10 mouse cellular contexts compared by ENCODE assay signal in genomic region chr1:132010632-132011501, GRCm38 (mm10). TPM values are rescaled to one million over a fixed set of nuclear protein-coding genes. Genes with fewer than 3 reads are reported as not detected.
DNase-seq lines count a peak whose midpoint lies in the region; ATAC-seq and TF ChIP-seq lines count a peak whose summit lies in the region.
"Had no signal": no experiment of that assay in that cellular context is flagged by ENCODE, and none has a peak within 500 bp of the region (broad histone marks: within the 10 kb centered on the region; RNA-seq: fewer than 3 reads in every experiment).

No protein-coding gene starts in this region.

- WGBS in heart, postnatal 0 days: 72% methylated on average over 17 of the region's 17 CpGs
- 84% methylated on average over 17 of the region's 17 CpGs for WGBS in heart, embryonic 11.5 days (ENCODE audit: insufficient replicate concordance)
- WGBS in liver, postnatal 0 days (ENCODE audit: insufficient replicate concordance): 47% methylated on average over 17 of the region's 17 CpGs
- 75% methylated on average over 17 of the region's 17 CpGs for WGBS in stomach, embryonic 15.5 days
- WGBS in forebrain, embryonic 16.5 days: 92% methylated on average over 17 of the region's 17 CpGs

- H3K4me3 ChIP-seq in heart, postnatal 0 days (ENCODE audit: low read depth, low read length): no peak overlapping the region
- H3K4me3 ChIP-seq in heart, embryonic 11.5 days (ENCODE audit: low read depth, low read length): no peak overlapping the region
- H3K4me3 ChIP-seq in liver, postnatal 0 days (ENCODE audit: low read depth, low read length): 0 out of 2 replicates have a peak overlapping the region, but pooled peaks have one; percentile 29
- no peak overlapping the region for H3K4me3 ChIP-seq in stomach, embryonic 15.5 days (replicated peaks)
- no peak overlapping the region for H3K4me3 ChIP-seq in forebrain, embryonic 16.5 days (replicated peaks; ENCODE audit: low read length)
- H3K4me3 ChIP-seq: hindbrain, embryonic 15.5 days had no signal

- no peaks in the 10 kb centered on the region for H3K9me3 ChIP-seq in heart, postnatal 0 days (replicated peaks; ENCODE audit: control insufficient read depth, low read length)
- H3K9me3 ChIP-seq in heart, embryonic 11.5 days (replicated peaks; ENCODE audit: control insufficient read depth, low read length): no peaks in the 10 kb centered on the region
- no peaks in the 10 kb centered on the region for H3K9me3 ChIP-seq in liver, postnatal 0 days (ENCODE audit: low read length)
- H3K9me3 ChIP-seq in stomach, embryonic 15.5 days: no peaks in the 10 kb centered on the region
- H3K9me3 ChIP-seq in forebrain, embryonic 16.5 days (ENCODE audit: control insufficient read depth, low read length): no peaks in the 10 kb centered on the region
- H3K9me3 ChIP-seq: hindbrain, embryonic 15.5 days had no signal

- no peak for DNase-seq in heart, postnatal 0 days (ENCODE audit: low spot score)
- DNase-seq in T-cell, adult 2 months (ENCODE audit: low spot score): peak; percentile 85
- DNase-seq in liver, postnatal 0 days: peak; percentile 30
- no peak for DNase-seq in embryo, embryonic 9.5 days (ENCODE audit: extremely low spot score)
- no peak for DNase-seq in embryo, embryonic 10 days (ENCODE audit: low spot score)
- DNase-seq: midbrain, embryonic 14.5 days had no signal

- H3K27ac ChIP-seq in heart, postnatal 0 days (ENCODE audit: low read depth): peak overlapping the region; percentile 21; the same call in 1 of the 2 replicates
- no peak overlapping the region for H3K27ac ChIP-seq in heart, embryonic 11.5 days (ENCODE audit: low read depth, low read length)
- peak overlapping the region; percentile 100 for H3K27ac ChIP-seq in liver, postnatal 0 days (ENCODE audit: low read depth)
- peak overlapping the region; percentile 58; the same call in 1 of the 2 replicates for H3K27ac ChIP-seq in stomach, embryonic 15.5 days
- H3K27ac ChIP-seq in forebrain, embryonic 16.5 days (ENCODE audit: low read length): no peak overlapping the region
- H3K27ac ChIP-seq: hindbrain, embryonic 15.5 days had no signal

- no peak overlapping the region for H3K9ac ChIP-seq in heart, postnatal 0 days (replicated peaks; ENCODE audit: low read depth, low read length)
- no peak overlapping the region for H3K9ac ChIP-seq in heart, embryonic 11.5 days (ENCODE audit: low read depth, low read length)
- H3K9ac ChIP-seq in liver, postnatal 0 days (replicated peaks): no peak overlapping the region; the same call in 1 of the 2 replicates
- H3K9ac ChIP-seq in stomach, embryonic 15.5 days: no peak overlapping the region
- no peak overlapping the region for H3K9ac ChIP-seq in forebrain, embryonic 16.5 days (replicated peaks; ENCODE audit: low read depth, low read length)
- H3K9ac ChIP-seq: hindbrain, embryonic 15.5 days had no signal

- peaks cover 16% of the 10 kb centered on the region for H3K4me1 ChIP-seq in heart, postnatal 0 days (ENCODE audit: control insufficient read depth, insufficient read depth)
- peaks cover 12% of the 10 kb centered on the region for H3K4me1 ChIP-seq in heart, embryonic 11.5 days (ENCODE audit: control insufficient read depth, insufficient read depth, low read length)
- peaks cover 35% of the 10 kb centered on the region for H3K4me1 ChIP-seq in liver, postnatal 0 days (ENCODE audit: insufficient read depth)
- H3K4me1 ChIP-seq in stomach, embryonic 15.5 days: peaks cover 7% of the 10 kb centered on the region; the same call in 1 of the 2 replicates
- peaks cover 21% of the 10 kb centered on the region for H3K4me1 ChIP-seq in forebrain, embryonic 16.5 days (replicated peaks; ENCODE audit: control insufficient read depth, insufficient read depth, low read length)

- ATAC-seq in heart, postnatal 0 days (ENCODE audit: insufficient read depth, low read depth): no peak
- ATAC-seq in heart, embryonic 11.5 days (replicated peaks; ENCODE audit: insufficient number of reproducible peaks, low FRiP score, low TSS enrichment): no peak
- ATAC-seq in liver, postnatal 0 days: no peak
- no peak for ATAC-seq in stomach, embryonic 15.5 days (ENCODE audit: insufficient read depth, low FRiP score, low read depth)
- no peak for ATAC-seq in forebrain, embryonic 16.5 days

- TF ChIP-seq CTCF in heart, postnatal 0 days (IDR thresholded peaks at IDR 0.05; ENCODE audit: low read depth): no peak
- TF ChIP-seq CTCF in liver, postnatal 0 days (IDR thresholded peaks at IDR 0.05; ENCODE audit: low read depth): no peak

- no peaks in the 10 kb centered on the region for H3K27me3 ChIP-seq in heart, postnatal 0 days (ENCODE audit: control insufficient read depth, insufficient read depth, low read length)
- H3K27me3 ChIP-seq in heart, embryonic 11.5 days (ENCODE audit: control insufficient read depth, insufficient read depth, low read length): no peaks in the 10 kb centered on the region
- H3K27me3 ChIP-seq in liver, postnatal 0 days (ENCODE audit: insufficient read depth, low read length): no peaks in the 10 kb centered on the region
- H3K27me3 ChIP-seq in stomach, embryonic 15.5 days (replicated peaks): no peaks in the 10 kb centered on the region
- no peaks in the 10 kb centered on the region for H3K27me3 ChIP-seq in forebrain, embryonic 16.5 days (replicated peaks; ENCODE audit: control insufficient read depth, insufficient read depth, low read length)
- H3K27me3 ChIP-seq: hindbrain, embryonic 15.5 days had no signal

- no peak for TF ChIP-seq EP300 in heart, postnatal 0 days (IDR thresholded peaks at IDR 0.05; ENCODE audit: low read depth)
- peak; percentile 15; the same call in 1 of the 2 replicates for TF ChIP-seq EP300 in liver, postnatal 0 days (IDR thresholded peaks at IDR 0.05; ENCODE audit: low read depth)

- peaks cover 17% of the 10 kb centered on the region for H3K36me3 ChIP-seq in heart, postnatal 0 days (replicated peaks; ENCODE audit: control insufficient read depth, insufficient read depth, low read length)
- 0 out of 2 replicates have a peak, but pooled peaks cover 11% of the 10 kb centered on the region for H3K36me3 ChIP-seq in heart, embryonic 11.5 days (ENCODE audit: control insufficient read depth, insufficient read depth, low read length)
- peaks cover 13% of the 10 kb centered on the region for H3K36me3 ChIP-seq in liver, postnatal 0 days (replicated peaks; ENCODE audit: insufficient read depth, low read length)
- H3K36me3 ChIP-seq in stomach, embryonic 15.5 days: 0 out of 2 replicates have a peak, but pooled peaks cover 2% of the 10 kb centered on the region
- H3K36me3 ChIP-seq in forebrain, embryonic 16.5 days (ENCODE audit: control insufficient read depth, insufficient read depth): no peaks in the 10 kb centered on the region

- H3K4me2 ChIP-seq in heart, postnatal 0 days (ENCODE audit: low read depth, low read length): peak overlapping the region; percentile 30
- no peak overlapping the region for H3K4me2 ChIP-seq in heart, embryonic 11.5 days
- peak overlapping the region; percentile 82 for H3K4me2 ChIP-seq in liver, postnatal 0 days (ENCODE audit: low read depth, low read length)
- no peak overlapping the region for H3K4me2 ChIP-seq in stomach, embryonic 15.5 days
- no peak overlapping the region for H3K4me2 ChIP-seq in forebrain, embryonic 16.5 days (ENCODE audit: low read length)
- H3K4me2 ChIP-seq: hindbrain, embryonic 15.5 days had no signal

RNA-seq across cellular contexts. Expression of gene Elk4, which starts 3.5 kb away (rescaled TPM):
- total RNA-seq in heart, postnatal 0 days (2014; rRNA removed; ENCODE audit: low replicate concordance): 32.9 and 35.3 TPM in 2 replicates
- 10.5 and 13.3 TPM in 2 replicates for polyA plus RNA-seq in heart, postnatal 0 days (2015; fragmentation: Nextera tagmentation; extraction: Ambion mirVana)
- polyA plus RNA-seq in heart, embryonic 11.5 days (2014; fragmentation: Nextera tagmentation; extraction: Ambion mirVana): 18.0 and 21.0 TPM in 2 replicates
- 10.7 and 14.6 TPM in 2 replicates for polyA plus RNA-seq in liver, postnatal 0 days (2015; fragmentation: Nextera tagmentation; extraction: Ambion mirVana)
- 20.4 and 24.4 TPM in 2 replicates for polyA plus RNA-seq in stomach, embryonic 15.5 days (2015; fragmentation: Nextera tagmentation; extraction: Ambion mirVana)
- 12.5 and 13.5 TPM in 2 replicates for polyA plus RNA-seq in forebrain, embryonic 16.5 days (2015; fragmentation: Nextera tagmentation; extraction: Ambion mirVana)

RNA-seq across cellular contexts. Expression of gene Slc45a3, which starts 48.1 kb away (rescaled TPM):
- 9.5 and 23.6 TPM in 2 replicates for total RNA-seq in heart, postnatal 0 days (2014; rRNA removed; ENCODE audit: low replicate concordance)
- polyA plus RNA-seq in heart, postnatal 0 days (2015; fragmentation: Nextera tagmentation; extraction: Ambion mirVana): 2.6 and 2.8 TPM in 2 replicates
- 0.93 and 1.3 TPM in 2 replicates for polyA plus RNA-seq in heart, embryonic 11.5 days (2014; fragmentation: Nextera tagmentation; extraction: Ambion mirVana)
- 4.3 and 6.0 TPM in 2 replicates for polyA plus RNA-seq in liver, postnatal 0 days (2015; fragmentation: Nextera tagmentation; extraction: Ambion mirVana)
- 5.5 and 6.0 TPM in 2 replicates for polyA plus RNA-seq in stomach, embryonic 15.5 days (2015; fragmentation: Nextera tagmentation; extraction: Ambion mirVana)
- polyA plus RNA-seq in forebrain, embryonic 16.5 days (2015; fragmentation: Nextera tagmentation; extraction: Ambion mirVana): 2.0 and 2.1 TPM in 2 replicates

RNA-seq across cellular contexts. Expression of gene Mfsd4a, which starts 57.0 kb away (rescaled TPM):
- total RNA-seq in heart, postnatal 0 days (2014; rRNA removed; ENCODE audit: low replicate concordance): 4.4 and 4.5 TPM in 2 replicates
- 4.2 and 6.4 TPM in 2 replicates for polyA plus RNA-seq in heart, postnatal 0 days (2015; fragmentation: Nextera tagmentation; extraction: Ambion mirVana)
- polyA plus RNA-seq in heart, embryonic 11.5 days (2014; fragmentation: Nextera tagmentation; extraction: Ambion mirVana): 8.1 and 11.1 TPM in 2 replicates
- polyA plus RNA-seq in liver, postnatal 0 days (2015; fragmentation: Nextera tagmentation; extraction: Ambion mirVana): 2.3 and 2.8 TPM in 2 replicates
- polyA plus RNA-seq in stomach, embryonic 15.5 days (2015; fragmentation: Nextera tagmentation; extraction: Ambion mirVana): 9.8 and 11.9 TPM in 2 replicates
- polyA plus RNA-seq in forebrain, embryonic 16.5 days (2015; fragmentation: Nextera tagmentation; extraction: Ambion mirVana): 10.9 and 11.2 TPM in 2 replicates

Comparison
In these comparisons a context has a peak if more than half of its experiments do, and no peak if none do; other contexts are left out.
1. H3K27ac ChIP-seq: peak in heart, postnatal 0 days (single experiment), liver, postnatal 0 days (single experiment) and stomach, embryonic 15.5 days (single experiment); none in heart, embryonic 11.5 days (single experiment) and forebrain, embryonic 16.5 days (single experiment).
2. H3K4me2 ChIP-seq: peak in heart, postnatal 0 days (single experiment) and liver, postnatal 0 days (single experiment); none in heart, embryonic 11.5 days (single experiment), stomach, embryonic 15.5 days (single experiment) and forebrain, embryonic 16.5 days (single experiment).
3. DNase-seq: peak in T-cell, adult 2 months (single experiment) and liver, postnatal 0 days (single experiment); none in heart, postnatal 0 days (single experiment), embryo, embryonic 9.5 days (single experiment) and embryo, embryonic 10 days (single experiment).